Mouse (Mus musculus) bone marrow, adult 2 months (tissue): ENCODE measurements around the gene Nek2.

Experiments used
- CTCF ChIP-seq: fragments of 200-500 bp; IDR thresholded peaks from 2 replicates; pipeline ENCODE4 v1.5.1; 2011; ENCODE audit warnings: low read length, control low read depth; ENCODE audit not compliant: control insufficient read depth, insufficient read depth
- POLR2A ChIP-seq: fragments of 200-500 bp; IDR thresholded peaks from 2 replicates; pipeline ENCODE4 v1.6.1; 2011; ENCODE audit warnings: low read depth, mild to moderate bottlenecking, control low read depth, low read length, borderline replicate concordance; ENCODE audit not compliant: control insufficient read depth

GRCm38 (mm10) chr1:191774106-191774505 is 47.1 kb upstream of the Nek2 start:
- no peak for TF ChIP-seq POLR2A
- no peak for TF ChIP-seq CTCF
